In the genomic region with DNA sequence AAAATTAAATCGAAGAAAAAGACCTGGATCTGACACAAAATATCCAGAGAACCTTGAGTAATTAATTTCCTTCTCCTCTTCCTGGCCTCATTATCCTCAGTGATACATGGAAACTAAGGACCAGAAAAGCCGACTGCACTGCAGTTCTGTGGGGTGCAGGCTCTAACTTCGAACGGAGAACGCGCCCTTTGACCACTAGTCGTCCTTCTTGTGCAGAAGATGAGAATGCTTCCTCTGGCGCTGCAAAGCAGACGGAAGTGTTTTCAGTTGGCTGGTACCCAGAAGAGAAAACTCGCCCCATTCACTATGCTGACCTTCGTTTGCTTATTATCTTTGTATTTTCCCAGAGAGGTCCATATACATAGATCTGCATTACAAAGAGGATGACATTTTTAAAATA, we compare ENCODE assay signal across 8 mouse cellular contexts.
DNase-seq lines count a peak whose midpoint lies in the region; ATAC-seq and TF ChIP-seq lines count a peak whose summit lies in the region.

No protein-coding gene starts in this region.

- TF ChIP-seq CTCF in midbrain, postnatal 0 days (IDR thresholded peaks at IDR 0.05) = peak; percentile 94

- H3K4me2 ChIP-seq in intestine, embryonic 16.5 days (ENCODE audit: low read depth, low read length) = no peak overlapping the region
- no peak overlapping the region for H3K4me2 ChIP-seq in midbrain, postnatal 0 days (ENCODE audit: low read depth, low read length, poor library complexity, severe bottlenecking)

- intact Hi-C loops in left cerebral cortex, postnatal 25 days (cut with DNase I) = loop anchor here (2.0 to 5.0 kb wide), 3 partner anchors 376 to 835 kb away; partner anchors contain the start of gene Kitl

- no peaks in the 10 kb centered on the region for H3K4me1 ChIP-seq in intestine, embryonic 16.5 days (ENCODE audit: control insufficient read depth, insufficient read depth, low read length)
- H3K4me1 ChIP-seq in midbrain, postnatal 0 days (ENCODE audit: insufficient read depth, low read length) = no peaks in the 10 kb centered on the region

- no peaks in the 10 kb centered on the region for H3K9me3 ChIP-seq in intestine, embryonic 16.5 days (ENCODE audit: control insufficient read depth, low read length)
- no peaks in the 10 kb centered on the region for H3K9me3 ChIP-seq in midbrain, postnatal 0 days (ENCODE audit: low read length)

- H3K9ac ChIP-seq in intestine, embryonic 16.5 days (ENCODE audit: low read depth, low read length) = no peak overlapping the region
- H3K9ac ChIP-seq in midbrain, postnatal 0 days (replicated peaks; ENCODE audit: low read length, poor library complexity, severe bottlenecking) = no peak overlapping the region

- peak; percentile 28 for DNase-seq in CD4-positive, CD25-positive, alpha-beta regulatory T cell, adult 2 months (ENCODE audit: low read depth, low spot score)
- peak; percentile 8 to 29 for DNase-seq in cerebellum, postnatal 36 days
- DNase-seq in gastrocnemius, postnatal 10 days = peak; percentile 45
- DNase-seq in left cerebral cortex, postnatal 25 days (ENCODE audit: low spot score in 2 of 2) = peak; percentile 64 to 76
- peak; percentile 87 for DNase-seq in midbrain, postnatal 0 days (ENCODE audit: low spot score)
- DNase-seq in spleen, postnatal 4 days (ENCODE audit: low spot score in 2 of 2) = peak; percentile 22 to 63

- H3K4me3 ChIP-seq in intestine, embryonic 16.5 days (ENCODE audit: low read length) = no peak overlapping the region
- H3K4me3 ChIP-seq in midbrain, postnatal 0 days (ENCODE audit: low read depth, low read length) = no peak overlapping the region

- no peaks in the 10 kb centered on the region for H3K27me3 ChIP-seq in intestine, embryonic 16.5 days (replicated peaks; ENCODE audit: control insufficient read depth, insufficient read depth, low read length)
- H3K27me3 ChIP-seq in midbrain, postnatal 0 days (ENCODE audit: insufficient read depth, low read length) = no peaks in the 10 kb centered on the region

- no peak overlapping the region for H3K27ac ChIP-seq in intestine, embryonic 16.5 days (ENCODE audit: low read length)
- no peak overlapping the region for H3K27ac ChIP-seq in midbrain, postnatal 0 days (ENCODE audit: low read depth, low read length)

- H3K36me3 ChIP-seq in intestine, embryonic 16.5 days (ENCODE audit: control insufficient read depth, insufficient read depth, low read length) = no peaks in the 10 kb centered on the region
- H3K36me3 ChIP-seq in midbrain, postnatal 0 days (ENCODE audit: insufficient read depth, low read length) = no peaks in the 10 kb centered on the region

- ATAC-seq in CD4-positive, CD25-positive, alpha-beta regulatory T cell, adult 4 months = no peak
- peak; percentile 85 for ATAC-seq in intestine, embryonic 16.5 days
- peak; percentile 82 for ATAC-seq in midbrain, postnatal 0 days (ENCODE audit: low FRiP score)

- 9% methylated on average over 11 of the region's 11 CpGs for WGBS in intestine, embryonic 16.5 days
- 10% methylated on average over 11 of the region's 11 CpGs for WGBS in midbrain, postnatal 0 days

Comparison
In these comparisons a context has a peak if more than half of its experiments do, and no peak if none do; other contexts are left out.
1. DNase-seq: peak in every context shown above with its lines; median percentile 87 in midbrain, postnatal 0 days; 70 in left cerebral cortex, postnatal 25 days; 45 in gastrocnemius, postnatal 10 days; 42 in spleen, postnatal 4 days; 28 in CD4-positive, CD25-positive, alpha-beta regulatory T cell, adult 2 months; 18 in cerebellum, postnatal 36 days.